Mouse (Mus musculus) right cerebral cortex, postnatal 10 days (tissue): Measurements from ENCODE around the gene Pfkfb4.

Experiments used
- DNase-seq, 2 experiments: peaks; one replicate each; pipeline ENCODE4 v3.0.0; 2021; ENCODE audit warnings: low spot score in 2 of 2

Pfkfb4 gene

DNA sequence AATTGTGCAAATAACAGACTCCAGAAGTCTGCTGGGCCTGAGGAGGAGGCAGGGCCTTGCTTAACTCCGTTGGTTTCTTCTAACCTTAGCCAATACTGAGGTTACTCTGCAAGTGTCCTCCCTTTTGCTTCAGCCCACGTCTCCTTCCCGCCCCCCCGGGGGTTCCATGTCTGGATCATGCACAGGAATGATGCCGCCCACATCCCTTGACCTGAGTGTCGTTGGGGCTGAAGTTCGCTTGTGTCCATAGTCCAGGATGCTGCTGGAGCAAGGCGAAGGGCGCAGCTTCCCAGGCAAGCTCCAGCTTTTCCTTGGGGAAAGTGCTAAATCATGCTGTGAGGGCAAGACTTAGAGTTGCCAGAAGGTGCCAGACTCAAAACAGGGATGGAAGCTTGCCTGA, 4.8 kb downstream of the Pfkfb4 start:
- DNase-seq: no peak

DNA sequence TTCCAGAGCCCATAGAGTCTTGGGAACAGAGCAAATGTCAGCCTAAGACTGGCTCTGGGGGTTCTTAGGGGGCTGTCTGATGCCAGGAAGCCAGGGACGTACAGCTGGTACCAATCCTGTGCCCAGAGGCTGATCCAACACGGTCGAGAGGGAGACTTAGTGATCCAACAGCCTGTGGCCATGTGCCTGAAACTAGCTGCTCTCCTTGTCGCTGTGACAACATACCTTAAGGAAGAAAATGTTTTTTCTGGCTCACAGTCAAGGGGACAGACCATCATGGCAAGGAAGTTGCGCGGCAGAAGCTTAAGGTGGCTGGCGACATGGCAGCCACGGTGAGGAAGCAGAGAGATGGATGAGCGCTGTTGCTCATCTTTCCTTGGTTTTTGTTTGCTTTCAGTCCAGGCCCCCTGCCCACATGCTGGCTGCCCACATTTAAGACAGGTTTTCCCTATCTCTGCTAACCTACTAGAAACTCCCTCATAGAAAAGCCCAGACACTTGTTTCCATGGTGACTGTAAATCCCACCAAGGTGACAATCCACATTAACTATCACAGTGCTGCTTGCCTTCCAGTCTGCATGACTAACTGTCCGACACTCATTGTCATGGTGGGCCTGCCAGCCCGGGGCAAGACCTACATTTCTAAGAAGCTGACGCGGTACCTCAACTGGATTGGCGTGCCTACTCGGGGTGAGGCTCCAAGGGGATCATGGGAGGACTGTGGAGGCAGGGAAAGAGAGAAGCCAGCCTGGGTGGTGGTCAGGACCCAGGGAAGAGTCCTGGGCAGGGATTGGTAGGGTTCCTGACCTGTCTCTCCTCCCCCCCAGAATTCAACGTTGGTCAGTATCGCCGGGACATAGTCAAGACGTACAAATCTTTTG, 6.9 kb downstream of the Pfkfb4 start:
- DNase-seq: peak in 1 of 2 experiments; percentile 53

- DNase-seq: no peak
Measured at GRCm38 (mm10) chr9:108999167-108999526, 7.6 kb downstream of the Pfkfb4 start.

- DNase-seq: peak; percentile 69 to 72
Measured at GRCm38 (mm10) chr9:109000726-109001125, 9.1 kb downstream of the Pfkfb4 start.

DNA sequence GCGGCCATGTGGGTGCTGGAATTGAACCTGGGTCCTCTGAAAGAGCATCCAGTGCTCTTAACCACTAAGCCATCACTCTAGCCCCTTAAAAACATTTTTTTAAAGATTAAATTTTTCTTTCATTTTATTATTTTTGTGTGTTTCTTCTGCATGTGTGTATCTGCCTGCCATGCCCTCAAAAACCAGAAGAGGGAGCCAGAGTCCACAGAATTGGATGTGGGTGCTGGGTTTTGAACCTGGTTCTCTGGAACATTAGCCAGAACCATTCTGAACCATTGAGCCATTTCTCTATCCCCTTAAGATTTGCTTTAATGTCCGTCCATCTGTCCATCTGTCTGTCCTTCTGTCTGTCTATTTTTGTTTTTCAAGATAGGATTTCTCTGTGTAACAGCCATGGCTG, 11.6 kb downstream of the Pfkfb4 start:
- DNase-seq: no peak

- DNase-seq: no peak
Measured at GRCm38 (mm10) chr9:109007025-109007780, 15.6 kb downstream of the Pfkfb4 start.

DNA sequence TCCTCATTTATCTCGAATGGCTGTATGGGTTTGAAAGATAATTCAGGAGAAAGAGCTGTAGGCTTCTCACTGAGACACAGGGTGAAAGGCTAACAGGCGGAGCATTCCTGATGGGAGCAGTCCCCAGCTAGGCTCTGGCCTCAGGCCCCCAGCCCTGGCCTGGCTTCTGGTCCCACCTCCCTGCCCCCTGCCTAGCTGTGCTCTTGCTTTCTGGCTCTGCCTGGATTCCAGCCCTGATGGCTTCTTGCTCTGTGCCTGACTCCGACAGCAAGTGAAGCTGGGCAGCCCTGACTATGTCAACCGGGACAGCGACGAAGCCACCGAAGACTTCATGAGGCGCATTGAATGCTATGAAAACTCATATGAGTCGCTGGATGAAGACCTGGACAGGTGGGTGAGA, 16.5 kb downstream of the Pfkfb4 start:
- DNase-seq: no peak

DNA sequence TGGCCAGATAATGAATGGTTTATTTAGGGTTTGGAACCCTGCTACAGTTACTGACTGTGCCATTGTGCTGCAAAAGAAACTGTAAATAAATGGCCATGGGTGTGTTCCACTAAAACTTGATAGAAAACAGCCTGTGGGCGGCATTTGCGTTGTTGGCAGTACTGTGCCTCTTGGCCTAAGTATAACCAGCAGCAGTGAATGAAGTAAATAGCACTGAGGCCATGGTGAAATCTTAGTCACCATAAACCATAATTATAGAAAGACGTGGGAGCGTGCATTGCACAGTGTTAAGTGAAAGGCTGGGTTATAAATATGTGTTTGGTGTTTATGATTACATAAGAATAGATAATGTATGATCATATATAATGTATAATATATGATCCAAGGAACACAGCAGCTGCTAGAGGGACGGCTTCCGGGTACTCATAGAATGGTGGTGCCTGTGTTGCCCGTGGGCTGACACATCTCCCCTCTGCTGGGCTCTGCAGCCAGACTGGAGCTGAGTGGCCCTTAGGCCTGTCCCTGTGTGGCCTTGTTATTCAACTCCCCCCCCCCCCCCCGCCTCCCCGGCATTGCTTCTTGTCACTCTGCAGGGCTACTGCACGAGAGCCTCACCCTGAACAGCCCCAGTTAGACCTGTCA, 17.5 kb downstream of the Pfkfb4 start:
- peak in 1 of 2 experiments; percentile 58 for DNase-seq

DNA sequence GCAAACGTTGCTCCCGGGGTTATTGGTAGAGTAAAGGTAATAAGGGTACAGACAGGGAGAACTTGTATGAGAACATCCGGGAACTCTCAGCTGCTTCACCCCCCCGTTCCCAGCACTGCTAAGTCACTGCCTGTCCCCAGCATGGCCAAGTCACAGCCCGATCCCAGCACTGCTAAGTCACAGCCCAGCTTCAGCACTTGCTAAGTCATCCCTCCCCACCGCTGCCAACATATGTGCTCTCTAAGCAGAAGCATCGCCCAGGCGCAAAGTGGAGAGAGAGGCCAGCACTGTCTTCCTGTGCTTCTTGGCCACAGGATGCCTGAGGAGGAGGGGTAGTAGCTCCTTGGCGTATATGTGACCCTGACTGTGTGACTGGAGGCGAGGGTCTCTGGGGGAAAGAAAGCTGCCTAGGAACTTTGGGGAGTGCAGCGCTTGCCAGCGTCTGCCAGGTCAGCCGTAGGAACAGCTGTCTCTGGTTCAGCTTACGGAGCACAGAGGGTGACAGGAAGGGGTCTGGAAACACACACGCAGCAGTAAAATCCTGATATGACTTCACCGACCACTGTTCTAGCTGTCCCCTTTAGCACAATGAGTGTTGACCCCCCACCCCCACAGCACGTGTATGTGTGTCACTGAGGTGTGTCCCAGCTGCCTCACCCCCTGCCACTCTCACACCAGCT, 18.2 kb downstream of the Pfkfb4 start:
- DNase-seq: no peak

DNA sequence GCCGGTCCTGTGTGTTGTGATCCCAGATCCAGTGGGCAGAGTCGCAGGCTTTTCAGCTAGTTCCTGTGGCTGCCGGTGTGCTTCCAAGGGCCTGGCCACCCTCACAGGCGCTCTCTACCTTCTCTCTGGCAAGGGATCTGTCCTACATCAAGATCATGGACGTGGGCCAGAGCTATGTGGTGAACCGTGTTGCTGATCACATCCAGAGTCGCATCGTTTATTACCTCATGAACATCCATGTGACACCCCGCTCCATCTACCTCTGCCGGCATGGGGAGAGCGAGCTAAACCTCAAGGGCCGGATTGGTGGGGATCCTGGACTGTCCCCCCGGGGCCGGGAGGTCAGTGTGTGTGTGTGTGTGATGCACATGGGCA, 18.7 kb downstream of the Pfkfb4 start:
- DNase-seq: no peak

- peak in 1 of 2 experiments; percentile 9 for DNase-seq
Measured at GRCm38 (mm10) chr9:109015397-109015796, 23.8 kb downstream of the Pfkfb4 start.

DNA sequence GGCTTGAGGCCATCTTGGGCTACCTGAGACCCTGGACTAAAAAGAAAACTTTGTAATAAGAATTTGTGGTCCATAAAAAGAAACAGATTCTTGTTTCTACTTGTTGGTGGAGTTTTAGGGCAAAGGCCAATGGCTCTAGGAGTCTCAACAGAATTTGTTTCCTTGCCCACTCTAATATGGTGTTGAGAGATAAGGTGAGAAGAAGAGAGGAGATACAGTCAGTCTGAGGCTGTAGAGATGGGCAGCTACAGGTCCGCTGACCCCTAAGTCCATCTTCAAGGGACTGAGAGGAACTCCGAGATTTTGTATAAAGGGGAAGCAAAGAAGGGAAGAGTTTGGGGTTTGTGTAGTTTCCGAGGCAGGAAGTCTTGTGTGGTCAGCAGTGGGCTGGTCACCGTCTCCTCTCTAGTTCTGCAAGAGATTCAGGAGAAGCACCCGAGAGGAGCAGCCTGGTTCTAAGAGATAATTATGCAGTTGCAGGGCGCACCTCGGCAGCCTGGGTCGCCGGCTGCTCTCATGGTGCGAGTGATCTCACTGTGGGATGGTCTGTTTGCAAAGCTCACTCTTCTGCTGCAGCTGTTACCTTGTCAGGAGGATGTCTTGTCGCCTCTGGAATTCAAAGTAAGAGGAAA, 25.5 kb downstream of the Pfkfb4 start:
- DNase-seq: peak in 1 of 2 experiments; percentile 19

- DNase-seq: peak in 1 of 2 experiments; percentile 18
Measured at GRCm38 (mm10) chr9:109021428-109021827, 29.9 kb downstream of the Pfkfb4 start.

- DNase-seq: peak; percentile 62 to 63
Measured at GRCm38 (mm10) chr9:109022866-109023685, 31.5 kb downstream of the Pfkfb4 start.

DNA sequence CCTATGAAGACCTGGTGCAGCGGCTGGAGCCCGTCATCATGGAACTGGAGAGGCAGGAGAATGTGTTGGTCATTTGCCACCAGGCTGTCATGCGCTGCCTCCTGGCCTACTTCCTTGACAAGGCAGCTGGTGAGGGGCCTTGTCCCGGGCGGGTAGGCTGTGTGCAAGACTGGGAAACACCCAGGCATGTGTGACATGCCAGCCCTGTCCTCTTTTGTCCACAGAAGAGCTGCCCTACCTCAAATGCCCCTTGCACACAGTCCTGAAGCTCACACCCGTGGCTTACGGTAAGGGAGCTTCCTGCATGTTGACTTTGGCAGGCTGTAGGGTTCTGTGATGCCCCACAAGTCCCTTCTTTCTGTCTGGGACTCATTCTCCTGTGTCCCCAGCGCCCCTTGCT, 35.9 kb downstream of the Pfkfb4 start:
- DNase-seq: peak in 1 of 2 experiments; percentile 31

GRCm38 (mm10) chr9:109028421-109028820, 36.8 kb downstream of the Pfkfb4 start:
- no peak for DNase-seq

- DNase-seq: peak in 1 of 2 experiments; percentile 22
Measured at GRCm38 (mm10) chr9:109028919-109029318, 37.3 kb downstream of the Pfkfb4 start.

- DNase-seq: peak in 1 of 2 experiments; percentile 19
Measured at GRCm38 (mm10) chr9:109030312-109030711, 38.7 kb downstream of the Pfkfb4 start.

DNA sequence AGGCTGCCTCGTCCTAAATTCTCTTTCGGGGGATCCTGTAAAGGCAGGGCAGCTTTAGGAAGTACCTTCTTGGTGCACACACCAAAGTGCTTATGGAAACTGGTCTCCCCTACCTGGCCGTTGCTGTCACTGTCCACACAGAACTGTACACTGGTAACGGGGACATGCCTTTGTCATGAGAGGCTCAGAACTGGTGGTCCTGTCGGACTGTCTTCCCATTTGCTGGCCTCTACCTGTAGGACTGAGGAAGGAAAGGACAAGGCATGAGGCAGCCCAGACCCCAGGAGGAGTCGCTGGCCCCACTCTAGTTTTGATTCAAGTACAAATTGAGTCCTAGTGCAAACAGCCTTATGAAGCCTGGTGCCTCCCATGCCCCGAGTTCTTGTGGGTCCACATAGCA, 39.4 kb downstream of the Pfkfb4 start:
- DNase-seq: no peak

- DNase-seq: peak in 1 of 2 experiments; percentile 18
Measured at GRCm38 (mm10) chr9:109031686-109032085, 40.1 kb downstream of the Pfkfb4 start.
